Mouse (Mus musculus) cerebellum, adult 18-20 months (tissue): ENCODE results near the gene Olfr644.

Experiments used
- DNase-seq, 2 experiments: peaks; one replicate each; pipeline ENCODE4 v3.0.0; 2021

Olfr644 gene

GRCm38 (mm10) chr7:104071769-104072168 lies at the start of gene Olfr644:
Gene Olfr644, minus strand, starts transcription at chr7:104071869.
- DNase-seq = no peak

- no peak for DNase-seq
Observed at GRCm38 (mm10) chr7:104104757-104104972, 33.0 kb upstream of the Olfr644 start, which contains the start of gene Olfr646. Gene Olfr646, plus strand, starts transcription at chr7:104104873.

GRCm38 (mm10) chr7:104103913-104104756 lies 32.5 kb upstream of the Olfr644 start:
- no peak for DNase-seq

GRCm38 (mm10) chr7:104085365-104085764 lies 13.7 kb upstream of the Olfr644 start, which contains the start of gene Olfr645:
Gene Olfr645, minus strand, starts transcription at chr7:104085465.
- no peak for DNase-seq

GRCm38 (mm10) chr7:104061345-104061744 lies 10.3 kb downstream of the Olfr644 start, which contains the start of gene 4930516K23Rik:
Gene 4930516K23Rik, minus strand, starts transcription at chr7:104061445.
- no peak for DNase-seq

- DNase-seq = no peak
Observed at GRCm38 (mm10) chr7:104059215-104059614, 12.5 kb downstream of the Olfr644 start.

- no peak for DNase-seq
Observed at GRCm38 (mm10) chr7:104052566-104052965, 19.1 kb downstream of the Olfr644 start, which contains the start of gene Olfr642. Gene Olfr642, minus strand, starts transcription at chr7:104052666.

- DNase-seq = no peak
Observed at GRCm38 (mm10) chr7:104050745-104051144, 20.9 kb downstream of the Olfr644 start.

GRCm38 (mm10) chr7:104035145-104035544 lies 36.5 kb downstream of the Olfr644 start, which contains the start of gene Olfr641:
Gene Olfr641, plus strand, starts transcription at chr7:104035445.
- no peak for DNase-seq

GRCm38 (mm10) chr7:104026978-104027377 lies 44.7 kb downstream of the Olfr644 start:
- no peak for DNase-seq

GRCm38 (mm10) chr7:104025473-104025872 lies 46.2 kb downstream of the Olfr644 start, which contains the start of gene Olfr640:
Gene Olfr640, minus strand, starts transcription at chr7:104025573.
- DNase-seq = no peak

- no peak for DNase-seq
Observed at GRCm38 (mm10) chr7:104021651-104022050, 50.0 kb downstream of the Olfr644 start.

GRCm38 (mm10) chr7:104018953-104019352 lies 52.7 kb downstream of the Olfr644 start:
- DNase-seq = no peak

GRCm38 (mm10) chr7:104017203-104017602 lies 54.5 kb downstream of the Olfr644 start, which contains the start of gene Olfr639:
Gene Olfr639, minus strand, starts transcription at chr7:104017303.
- no peak for DNase-seq
